Mouse (Mus musculus): ENCODE results near the gene Gimap5. TPM values are rescaled to one million over a fixed set of nuclear protein-coding genes. Genes with fewer than 3 reads are reported as not detected.

The Gimap5 gene
- total RNA-seq, 2 experiments from 2014 or later = 6.0 to 6.6 TPM

DNA sequence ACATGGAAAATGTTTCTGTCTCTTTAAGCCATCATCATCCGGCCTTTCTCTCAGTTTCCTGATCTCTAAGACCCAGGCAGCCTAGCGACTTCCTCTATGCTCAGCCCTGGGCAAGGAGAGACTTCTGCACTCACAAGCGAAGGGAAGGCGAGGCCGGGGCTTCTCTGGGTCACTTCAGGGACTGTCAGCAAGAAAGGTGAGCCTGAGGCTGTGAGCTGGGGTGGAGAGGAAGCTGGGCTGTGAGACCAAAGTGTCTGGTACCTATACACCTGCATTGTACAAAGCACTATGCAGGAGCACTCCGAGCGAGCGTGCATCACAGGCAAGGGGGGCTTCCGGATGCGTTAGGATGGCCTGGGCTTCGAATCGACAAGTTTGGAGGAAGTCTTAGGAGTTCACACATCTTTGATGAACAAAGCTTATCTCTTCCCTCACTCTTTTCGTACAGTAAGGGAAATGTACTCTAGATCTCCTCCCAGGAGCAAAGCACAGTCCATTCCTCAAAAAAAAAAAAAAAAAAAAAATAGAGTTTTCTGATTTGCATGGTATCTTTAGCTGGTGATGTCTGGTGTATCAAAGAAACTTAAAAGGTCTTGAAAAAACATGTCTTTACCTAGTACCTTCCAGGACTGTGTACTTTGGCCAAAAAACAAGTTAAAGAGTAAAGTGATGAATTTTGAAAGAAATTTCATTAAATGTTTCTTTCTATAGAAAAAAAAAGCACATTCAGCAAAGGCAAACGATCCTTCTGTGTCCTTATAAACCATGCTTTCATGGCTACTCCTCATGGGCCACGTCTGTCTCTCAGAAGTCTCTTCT is 6.8 kb upstream of the Gimap5 start, which contains the start of gene Gimap1:
Gene Gimap1, plus strand, starts transcription at position 94 of the 819 bp plus-strand sequence.
- intact Hi-C loops (cut with DNase I) = no loop called here
- peak; percentile 58 to 63 for DNase-seq

DNA sequence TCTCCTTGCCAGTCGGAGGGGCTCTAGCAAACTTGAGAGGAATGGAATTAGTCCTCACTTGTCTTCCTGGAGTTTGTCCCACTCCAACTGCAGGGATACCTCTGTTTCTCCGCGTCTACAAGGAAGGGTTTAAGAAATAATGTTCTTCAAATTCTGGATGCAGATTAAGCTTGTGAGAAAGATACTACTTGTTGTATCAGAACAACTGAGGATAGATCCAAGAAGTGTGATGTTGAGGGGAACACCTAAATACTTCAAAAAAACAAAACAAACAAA is 6.3 kb upstream of the Gimap5 start:
- no peak for DNase-seq
- intact Hi-C loops (cut with DNase I) = no loop called here

- no peak for DNase-seq
- intact Hi-C loops (cut with DNase I) = no loop called here
Measured at GRCm38 (mm10) chr6:48740501-48741169, 5.4 kb upstream of the Gimap5 start.

DNA sequence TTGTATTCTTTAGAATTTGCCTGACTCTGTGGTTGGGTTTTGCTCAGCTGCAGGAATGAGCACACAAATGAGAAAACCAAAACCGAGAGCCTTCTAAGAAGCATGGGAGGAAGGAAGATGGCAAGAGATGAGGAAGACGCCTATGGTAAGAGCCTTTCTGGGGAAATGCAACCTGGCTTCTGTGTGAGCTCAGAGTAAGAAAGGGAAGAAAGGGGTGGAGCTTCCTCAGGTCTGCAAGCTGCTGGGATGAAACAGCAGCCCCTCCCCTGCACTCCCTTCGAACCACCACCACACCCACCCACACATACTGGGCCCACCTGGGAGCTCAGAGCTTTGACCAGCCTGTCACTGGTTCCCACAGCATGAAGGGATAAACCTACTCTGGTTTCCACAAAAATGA is 4.7 kb upstream of the Gimap5 start:
- DNase-seq = no peak
- intact Hi-C loops (cut with DNase I) = no loop called here

DNA sequence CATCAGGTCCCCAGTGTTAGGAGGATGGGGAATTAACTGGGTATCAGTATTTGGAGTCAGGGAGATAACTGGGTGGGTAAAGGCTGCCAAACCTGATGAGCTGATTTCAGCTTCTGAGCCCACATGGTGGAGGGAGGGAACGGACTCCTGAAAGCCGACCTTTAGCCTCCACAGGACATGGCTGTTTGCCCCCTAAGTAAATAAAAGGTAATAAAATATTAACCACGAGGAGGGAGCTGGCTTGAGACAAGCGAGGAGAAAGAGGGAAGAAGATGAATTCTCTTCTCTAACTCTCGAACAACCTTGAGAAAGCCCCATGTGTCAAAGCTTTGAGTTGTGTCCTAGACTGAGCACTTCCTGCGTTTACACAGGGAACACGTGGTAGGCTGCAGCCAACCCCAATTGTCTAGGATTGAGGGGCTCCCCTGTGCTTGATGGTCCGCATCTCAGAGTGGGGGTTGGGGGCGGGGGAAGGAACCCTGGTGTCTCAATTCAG is 4.2 kb upstream of the Gimap5 start:
- DNase-seq = no peak
- intact Hi-C loops (cut with DNase I) = no loop called here

DNA sequence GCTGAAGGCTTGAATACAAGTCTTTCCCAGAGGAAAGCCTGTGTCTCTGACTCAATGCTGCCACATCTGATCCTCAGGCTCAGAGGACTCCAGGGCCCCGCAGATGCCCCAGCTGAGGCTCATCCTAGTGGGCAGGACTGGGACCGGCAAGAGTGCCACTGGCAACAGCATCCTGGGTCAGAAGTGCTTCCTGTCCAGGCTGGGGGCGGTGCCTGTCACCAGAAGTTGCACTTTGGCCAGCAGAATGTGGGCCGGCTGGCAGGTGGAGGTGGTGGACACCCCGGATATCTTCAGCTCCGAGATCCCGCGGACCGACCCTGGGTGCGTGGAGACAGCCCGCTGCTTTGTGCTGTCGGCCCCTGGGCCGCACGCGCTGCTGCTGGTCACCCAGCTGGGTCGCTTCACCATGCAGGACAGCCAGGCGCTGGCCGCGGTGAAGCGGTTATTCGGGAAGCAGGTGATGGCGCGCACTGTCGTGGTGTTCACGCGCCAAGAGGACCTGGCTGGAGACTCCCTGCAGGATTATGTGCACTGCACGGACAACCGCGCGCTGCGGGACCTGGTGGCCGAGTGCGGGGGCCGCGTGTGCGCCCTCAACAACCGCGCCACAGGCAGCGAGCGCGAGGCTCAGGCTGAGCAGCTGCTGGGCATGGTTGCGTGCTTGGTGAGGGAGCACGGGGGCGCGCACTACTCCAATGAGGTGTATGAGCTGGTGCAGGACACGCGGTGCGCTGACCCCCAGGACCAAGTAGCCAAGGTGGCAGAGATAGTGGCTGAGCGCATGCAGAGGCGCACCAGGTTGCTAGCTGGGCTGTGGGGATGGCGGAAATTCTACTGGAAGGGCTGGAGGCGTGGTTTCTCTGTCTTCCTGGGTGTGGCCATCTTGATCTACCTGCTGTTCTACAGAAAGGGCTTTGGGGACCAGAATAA is 3.3 kb upstream of the Gimap5 start:
- intact Hi-C loops (cut with DNase I) = no loop called here
- no peak for DNase-seq

GRCm38 (mm10) chr6:48745490-48745889 is 507 bp upstream of the Gimap5 start:
- intact Hi-C loops (cut with DNase I) = no loop called here
- DNase-seq = no peak

GRCm38 (mm10) chr6:48747091-48747966 is 1.3 kb downstream of the Gimap5 start:
- DNase-seq = no peak
- intact Hi-C loops (cut with DNase I) = loop anchor here (2.0 kb wide), 4 partner anchors 25 to 101 kb away; partner anchors contain the start of genes Gimap4 and Gimap8

- no peak for DNase-seq
- intact Hi-C loops (cut with DNase I) = no loop called here
Measured at GRCm38 (mm10) chr6:48763567-48764270, 17.7 kb downstream of the Gimap5 start.

DNA sequence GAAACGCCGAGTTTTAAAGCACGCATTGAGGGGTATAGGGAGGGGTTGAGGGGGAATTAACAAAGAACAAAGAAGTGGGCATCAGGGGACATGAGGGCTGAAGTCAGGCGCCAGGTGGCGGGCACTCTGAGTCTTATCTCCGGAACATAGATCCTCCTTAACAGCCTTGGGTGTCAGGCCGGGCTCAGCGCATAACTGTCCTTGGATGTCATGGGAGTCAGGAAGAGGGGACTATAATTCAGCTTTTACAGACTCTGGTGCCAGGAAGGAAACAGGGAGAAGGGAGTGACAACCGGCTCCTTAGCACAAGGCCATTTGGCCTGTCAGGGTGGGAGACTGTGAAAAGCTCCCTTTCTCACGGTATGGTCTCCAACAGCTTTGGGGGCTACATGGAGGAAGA is 18.5 kb downstream of the Gimap5 start:
- intact Hi-C loops (cut with DNase I) = no loop called here
- DNase-seq = no peak

DNA sequence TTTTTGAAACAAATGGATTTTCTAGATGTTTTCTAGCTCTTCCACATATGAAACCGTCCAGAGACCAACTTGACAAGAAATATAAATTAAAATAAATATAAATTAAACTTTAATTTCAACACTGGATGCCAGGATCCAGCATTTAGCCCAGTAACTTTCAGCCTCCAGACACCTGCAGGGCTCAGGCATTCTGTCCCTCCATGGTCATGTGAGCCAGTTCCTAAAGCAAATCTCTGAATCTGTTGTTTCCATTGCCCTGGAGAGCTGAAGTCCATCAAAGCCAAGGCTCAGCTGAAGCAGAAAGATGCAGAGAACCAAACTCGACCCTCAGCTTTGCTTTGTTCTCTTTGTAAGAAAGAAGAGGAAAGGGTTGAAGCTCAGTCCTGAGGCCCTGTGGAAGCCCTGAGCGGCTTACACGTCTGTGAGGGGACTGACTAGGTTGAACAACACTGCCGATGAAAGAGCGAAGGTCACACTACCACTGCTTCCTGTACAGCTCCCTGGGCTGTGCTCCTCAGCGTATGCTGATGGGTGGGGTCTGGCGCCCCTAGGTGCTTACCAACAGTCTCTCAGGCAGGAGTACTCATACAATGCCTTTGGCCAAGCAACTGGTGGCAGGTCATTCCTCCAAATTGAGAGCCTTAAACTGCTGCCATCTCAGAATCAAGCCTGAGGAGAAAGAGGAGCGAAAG is 22.3 kb downstream of the Gimap5 start:
- DNase-seq = no peak
- intact Hi-C loops (cut with DNase I) = no loop called here

GRCm38 (mm10) chr6:48768933-48769332 is 22.9 kb downstream of the Gimap5 start:
- intact Hi-C loops (cut with DNase I) = no loop called here

DNA sequence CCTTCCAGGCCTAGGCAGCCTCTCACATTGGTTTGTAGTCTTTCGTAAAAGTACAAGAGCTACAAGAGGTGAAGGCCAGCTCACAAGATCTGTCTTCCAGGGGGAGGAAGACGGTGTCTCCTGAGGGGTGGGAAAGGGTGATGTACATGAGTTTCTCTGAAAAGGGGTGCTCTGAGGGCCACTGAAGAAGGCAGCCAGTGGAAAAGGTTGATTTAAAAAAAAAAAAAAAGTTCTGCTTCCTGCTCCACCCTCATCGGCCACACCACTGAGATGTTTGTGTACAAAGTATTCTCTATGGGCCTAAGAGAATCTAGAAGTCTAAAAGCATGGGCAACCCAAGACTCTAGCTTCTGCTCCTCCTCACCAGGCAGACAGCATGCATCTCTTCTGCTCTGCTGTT is 24.7 kb downstream of the Gimap5 start, which contains the start of gene Gimap3:
Gene Gimap3, minus strand, starts transcription at position 156 of the 400 bp plus-strand sequence.
- intact Hi-C loops (cut with DNase I) = loop anchor here (5.0 kb wide), 2 partner anchors 188 to 233 kb away; partner anchors contain the start of gene Atp6v0e2
- DNase-seq = no peak

More at GRCm38 (mm10) chr6:48768933-48769332, 22.9 kb downstream of the Gimap5 start:
- DNase-seq = no peak

DNA sequence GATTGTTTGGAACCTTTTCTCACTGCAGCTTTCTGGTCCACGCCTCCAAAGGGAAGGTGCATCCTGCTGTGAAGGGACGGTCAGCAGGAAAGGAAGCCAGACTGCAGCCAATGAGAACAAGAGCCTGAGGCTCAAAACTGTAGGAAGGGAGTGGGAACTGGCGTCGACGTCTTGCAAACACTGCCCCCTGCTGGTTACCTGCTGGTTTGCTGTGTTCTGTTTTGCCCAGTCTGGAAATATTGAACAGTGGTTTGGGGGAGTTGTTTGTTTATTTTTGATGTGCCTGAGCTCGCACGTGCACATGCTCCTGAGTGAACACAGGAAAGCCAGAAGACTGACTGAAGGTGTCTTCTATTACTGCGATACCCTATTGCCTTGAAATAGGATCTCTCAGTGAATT is 26.0 kb downstream of the Gimap5 start:
- intact Hi-C loops (cut with DNase I) = loop anchor here (1.0 to 5.0 kb wide), 5 partner anchors 25 to 593 kb away; partner anchors contain the start of genes Atp6v0e2 and Gimap5
- peak; percentile 86 to 90 for DNase-seq

GRCm38 (mm10) chr6:48784406-48784805 is 38.4 kb downstream of the Gimap5 start:
- intact Hi-C loops (cut with DNase I) = no loop called here
- DNase-seq = no peak

GRCm38 (mm10) chr6:48785189-48785588 is 39.2 kb downstream of the Gimap5 start:
- intact Hi-C loops (cut with DNase I) = no loop called here
- no peak for DNase-seq

DNA sequence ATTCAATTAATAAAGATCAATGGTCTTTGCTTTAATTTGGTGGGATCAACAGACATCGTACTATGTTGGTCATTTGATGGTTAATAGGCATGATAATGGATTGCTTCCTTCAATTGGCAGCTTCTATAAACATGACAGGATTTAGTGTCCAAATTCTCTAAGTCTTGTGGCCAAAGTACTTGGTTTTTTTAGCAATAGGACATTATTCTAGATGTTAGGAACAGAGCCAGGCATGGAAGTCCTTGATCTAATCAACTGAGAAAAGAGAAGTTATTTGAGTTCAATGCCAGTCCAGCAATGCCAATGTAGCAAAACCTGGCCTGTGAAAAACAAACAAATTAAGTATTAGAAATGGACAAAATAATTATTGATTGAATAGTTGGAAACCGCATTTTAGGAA is 39.6 kb downstream of the Gimap5 start:
- DNase-seq = no peak
- intact Hi-C loops (cut with DNase I) = no loop called here

DNA sequence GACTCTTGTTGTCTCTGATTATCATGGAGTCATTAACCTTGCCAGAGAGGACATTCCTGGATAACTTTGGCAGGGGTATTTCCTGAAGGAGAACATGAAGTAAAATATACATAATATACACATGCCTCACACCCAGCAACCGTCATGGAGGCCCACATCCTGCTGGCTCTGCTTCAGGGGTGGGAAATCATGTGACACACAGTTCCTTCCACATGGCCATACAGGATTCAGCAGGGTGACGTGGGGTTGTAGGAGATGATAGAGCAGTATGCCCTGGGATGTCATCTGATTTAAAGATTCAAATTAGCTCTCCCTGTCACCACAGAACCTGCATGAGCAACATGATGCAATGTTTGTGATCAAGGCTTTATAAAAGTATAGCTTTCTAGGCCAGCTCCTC is 41.9 kb downstream of the Gimap5 start:
- intact Hi-C loops (cut with DNase I) = no loop called here
- DNase-seq = no peak
